Mouse (Mus musculus): ENCODE data around the gene Kctd7.

DNA sequence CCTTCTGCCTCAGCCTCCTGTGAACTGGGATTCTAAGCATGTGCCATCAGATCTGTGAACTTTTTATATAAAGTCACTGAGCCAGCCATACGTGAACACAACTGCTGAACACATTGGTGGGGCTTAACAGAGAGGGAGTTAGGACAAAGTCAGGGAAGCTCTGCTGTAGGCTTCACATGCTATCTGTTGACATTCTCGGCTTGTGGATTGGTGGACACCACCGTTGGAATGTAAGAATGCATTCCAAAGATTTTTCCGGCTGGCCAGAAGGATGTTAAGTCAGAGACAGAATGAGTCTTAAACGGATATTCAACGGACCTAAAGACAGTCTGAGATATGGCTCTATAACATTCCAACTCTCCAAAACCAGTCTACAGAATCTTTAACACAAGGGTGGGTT, 24.4 kb downstream of the Kctd7 start:
- TF ChIP-seq CTCF (conservative IDR thresholded peaks at IDR 0.05; ENCODE audit: insufficient read depth, insufficient read length, low read depth, low read length), result no peak
- TF ChIP-seq POLR2A (IDR thresholded peaks at IDR 0.05; ENCODE audit: low read depth, low read length), result no peak
